Mouse (Mus musculus): Measurements from ENCODE around the gene Ube2i.
A peak's percentile ranks its signal among the peaks of the same experiment; 100 is the strongest.
"Not testable (repeated sequence)": the region's sequence is repeated elsewhere in the genome, so short reads cannot be mapped to it uniquely, and the experiment has no call there.

Gene Ube2i

DNA sequence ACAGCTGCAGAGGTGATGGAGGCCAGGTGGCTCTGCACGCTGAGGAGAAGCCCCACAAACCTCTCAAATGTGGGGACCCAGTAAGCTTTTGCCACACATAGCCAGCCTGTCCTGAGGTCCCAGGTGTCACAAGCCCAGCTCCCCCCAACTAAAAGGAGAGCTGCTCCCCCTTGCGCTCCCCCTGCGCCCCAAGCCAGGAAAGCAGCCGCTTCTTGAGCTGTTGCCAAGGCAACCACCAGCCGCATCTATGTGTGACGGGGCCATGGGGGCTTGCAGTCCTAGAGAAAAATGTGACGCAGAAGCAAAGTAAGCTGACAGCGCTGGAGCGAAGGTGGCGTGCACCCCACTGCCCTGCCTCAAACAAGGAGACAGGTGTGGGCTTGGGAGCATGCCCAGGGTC is 20.7 kb downstream of the Ube2i start:
- DNase-seq (ENCODE audit: low spot score), result no peak

DNA sequence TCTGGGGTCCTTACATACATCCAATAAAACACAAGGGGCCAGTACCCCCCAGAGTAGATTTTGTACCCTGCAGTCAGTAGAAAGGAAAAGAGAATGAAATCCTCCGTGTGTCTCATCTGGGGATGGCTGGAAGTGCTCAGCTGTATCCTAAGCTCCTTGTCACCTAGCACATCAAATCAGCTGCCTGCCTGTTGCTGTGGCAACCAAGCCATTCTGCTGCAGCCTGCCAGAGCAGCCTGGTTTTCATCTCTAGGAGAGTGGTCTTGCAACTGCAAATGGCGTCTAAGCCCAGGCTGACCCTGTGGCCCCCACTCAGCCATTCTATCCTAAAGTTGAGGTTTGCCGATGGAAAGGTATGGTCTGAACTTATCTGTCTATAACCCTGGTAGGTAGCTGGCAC is 21.8 kb downstream of the Ube2i start:
- no peak for DNase-seq (ENCODE audit: low spot score)

DNA sequence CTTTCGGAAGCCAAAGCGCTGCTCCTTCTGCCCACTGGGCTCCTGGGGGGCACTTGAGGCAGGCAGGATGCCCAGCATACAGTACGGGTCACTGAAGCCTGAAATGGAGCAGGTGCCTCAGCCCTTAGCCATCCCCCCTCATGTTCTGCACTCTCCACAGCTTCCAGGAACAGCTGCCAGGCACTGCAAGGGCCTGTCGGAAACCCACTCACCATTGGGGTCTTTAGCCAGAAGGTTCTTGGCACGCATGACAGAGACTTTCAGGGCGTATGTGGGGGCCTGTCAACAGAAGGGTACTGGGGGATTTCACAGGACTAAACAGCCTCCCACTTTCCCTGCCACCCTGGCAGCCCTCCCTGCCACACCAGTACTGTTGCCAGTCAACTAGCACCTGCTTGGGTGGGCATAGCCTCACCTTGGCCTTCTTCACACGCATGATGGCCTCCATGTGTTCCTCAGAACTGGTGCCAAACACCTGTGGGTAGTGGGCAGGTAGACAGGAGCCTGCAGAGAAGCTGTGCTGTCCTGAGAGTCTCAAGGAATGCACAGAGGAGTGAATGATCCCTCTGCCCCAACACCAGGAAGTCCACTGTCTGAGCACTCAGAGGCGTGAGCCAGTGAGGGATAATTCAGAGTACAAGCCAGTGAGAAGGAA is 24.1 kb downstream of the Ube2i start:
- DNase-seq (ENCODE audit: low spot score), result no peak

DNA sequence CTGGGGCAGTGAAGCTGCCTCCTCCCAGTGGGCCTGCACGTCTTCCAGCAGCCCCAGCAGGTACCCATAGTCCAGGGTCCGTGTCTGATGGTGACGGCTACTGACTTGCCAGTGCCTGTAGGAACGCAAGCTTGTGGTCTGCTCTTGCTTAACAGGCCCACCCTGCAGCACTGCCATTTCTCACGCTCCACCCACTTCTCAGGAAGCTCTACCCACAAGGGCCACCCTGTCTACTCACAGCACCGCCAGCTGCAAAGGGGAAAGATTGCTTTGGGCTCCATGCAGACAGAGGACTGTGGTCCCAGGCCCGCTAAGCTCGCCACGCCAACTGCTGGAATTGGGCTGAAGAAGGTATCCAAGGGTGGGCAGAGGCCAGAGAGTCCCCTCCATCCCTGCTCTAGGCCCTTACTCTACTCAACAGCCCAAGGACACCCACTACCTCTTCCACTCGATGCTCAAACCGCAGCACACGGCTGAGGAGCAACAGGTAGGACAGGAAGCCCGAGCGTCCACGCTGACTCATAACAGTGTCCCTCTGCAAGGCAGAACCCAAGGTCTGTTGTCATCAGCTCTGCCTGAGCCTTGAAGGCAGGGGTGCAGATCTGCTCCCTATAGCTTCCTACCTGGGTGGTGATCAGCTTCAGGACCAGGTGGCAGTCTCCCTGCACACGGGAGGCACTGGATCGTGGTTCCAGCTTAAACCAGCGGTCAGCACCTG is 26.2 kb downstream of the Ube2i start:
- DNase-seq (ENCODE audit: low spot score), result no peak

DNA sequence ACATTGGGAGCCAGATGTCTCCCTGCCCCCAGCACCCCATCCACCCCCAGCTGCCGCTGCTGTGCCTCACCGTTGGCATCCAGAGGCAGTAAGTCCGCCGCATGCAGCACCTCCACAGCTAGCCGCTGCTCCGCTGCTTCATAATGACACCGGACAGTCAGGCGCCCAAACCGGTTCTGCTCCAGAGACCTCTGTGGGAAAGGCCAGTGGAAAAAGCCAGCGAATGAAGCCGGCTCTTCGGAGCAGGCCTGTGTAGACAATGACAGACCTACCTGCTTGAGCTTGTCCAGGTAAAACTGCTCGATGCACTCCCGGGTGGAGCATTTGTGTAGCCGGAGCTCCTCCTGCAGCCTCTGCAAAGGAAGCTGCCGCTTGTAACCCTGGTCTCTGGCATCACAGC is 30.2 kb downstream of the Ube2i start:
- DNase-seq (ENCODE audit: low spot score), result peak; percentile 86

DNA sequence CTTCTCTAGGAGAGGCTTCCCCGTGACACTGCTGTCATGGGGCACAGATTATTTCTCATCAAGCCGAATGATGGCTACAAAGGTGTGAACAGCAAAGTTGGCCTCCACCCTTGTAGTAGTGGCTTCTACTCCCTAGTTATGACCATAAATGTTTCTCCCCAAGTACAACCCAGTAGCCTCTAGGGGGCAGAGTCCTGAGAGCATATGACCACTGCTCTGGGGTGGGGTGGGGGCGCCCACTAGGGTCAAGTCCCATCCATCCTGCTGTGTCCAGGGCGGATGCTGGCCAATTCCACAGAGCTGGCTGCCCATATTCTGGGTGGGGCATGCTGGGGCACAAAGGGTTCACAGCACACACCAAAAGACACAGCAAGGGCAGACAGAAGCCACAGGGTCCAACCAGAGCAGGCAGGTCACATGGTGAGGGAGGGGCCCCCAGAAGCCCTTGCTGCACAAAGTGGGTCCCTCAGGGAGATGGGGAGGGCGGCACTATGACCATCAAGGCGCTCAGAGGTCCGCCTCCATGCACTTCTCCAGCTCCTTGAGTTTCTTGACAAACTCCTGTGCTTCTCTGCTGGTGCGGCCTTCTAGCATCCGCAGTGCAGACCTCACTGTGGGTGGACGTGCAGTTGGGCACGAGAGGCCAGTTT is 31.2 kb downstream of the Ube2i start:
- no peak for DNase-seq (ENCODE audit: low spot score)

DNA sequence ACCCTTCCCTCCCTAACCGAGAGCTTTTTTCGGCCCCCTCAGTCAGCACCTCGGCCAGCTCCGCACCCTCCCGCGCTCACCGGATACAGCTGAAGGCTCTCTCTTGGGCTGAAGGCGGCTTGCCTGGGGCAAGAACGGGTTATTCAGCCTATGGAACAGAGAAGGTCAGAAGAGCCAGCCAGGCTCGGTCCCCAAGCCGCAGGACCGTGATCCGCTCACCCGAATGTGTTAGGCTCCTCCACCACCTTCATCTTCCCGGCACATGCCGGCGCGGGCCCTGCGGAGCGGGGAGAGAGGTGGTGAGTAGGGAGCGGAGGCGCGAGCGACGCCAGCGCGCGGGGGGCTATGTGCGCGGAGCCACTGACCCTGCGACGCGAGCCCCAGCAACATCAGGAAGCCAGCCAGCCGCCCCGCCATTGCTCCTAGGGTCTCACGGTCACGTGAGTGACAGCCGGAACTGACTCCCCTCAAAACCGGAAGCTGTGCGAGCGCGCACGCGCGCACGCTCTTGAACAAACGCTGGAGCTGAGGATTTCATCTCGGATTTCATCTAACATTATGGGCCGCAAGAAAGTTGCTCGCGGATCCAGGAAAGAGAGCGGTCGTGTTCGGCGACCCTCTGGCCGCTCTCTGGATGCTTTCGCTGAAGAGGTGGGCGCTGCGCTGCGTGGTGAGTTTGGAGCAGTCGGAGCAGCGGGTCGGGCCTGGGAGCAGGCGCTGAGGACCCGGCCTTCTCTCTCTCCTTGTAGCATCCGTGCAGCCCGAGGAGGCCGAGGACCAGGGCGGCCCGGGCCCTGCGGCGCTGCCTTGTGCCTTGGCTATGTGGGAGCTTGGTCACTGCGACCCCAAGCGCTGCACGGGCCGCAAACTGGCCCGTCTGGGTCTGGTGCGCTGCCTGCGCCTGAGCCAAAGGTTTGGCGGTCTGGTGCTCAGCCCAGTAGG is 34.5 kb downstream of the Ube2i start, which contains the start of the genes Gnptg and Tsr3:
Gene Gnptg (minus strand): TSS at position 430 of the 942 bp plus-strand sequence.
Gene Tsr3 (plus strand): TSS at position 476 of the 942 bp plus-strand sequence.
- peak; percentile 87 for DNase-seq (ENCODE audit: low spot score)

DNA sequence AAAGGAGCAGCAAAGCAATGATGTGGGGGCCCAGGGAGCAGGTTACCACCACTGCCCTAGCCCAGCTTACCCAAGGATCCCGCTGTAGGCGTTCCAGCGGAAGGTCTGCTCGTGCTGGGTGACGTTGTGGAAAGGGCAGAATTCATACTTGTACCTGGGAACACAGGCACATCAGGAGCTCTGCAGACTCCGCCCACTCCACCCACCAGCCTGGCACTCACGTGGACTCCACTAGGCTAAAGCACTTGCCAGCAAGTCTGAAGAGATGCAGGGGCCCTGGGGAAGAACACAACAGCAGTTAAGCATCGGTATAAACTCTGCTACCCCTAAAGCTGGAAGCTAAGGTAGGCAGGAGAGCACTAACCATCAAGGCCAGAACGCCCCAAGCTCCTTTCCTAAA is 38.8 kb downstream of the Ube2i start:
- no peak for DNase-seq (ENCODE audit: low spot score)

DNA sequence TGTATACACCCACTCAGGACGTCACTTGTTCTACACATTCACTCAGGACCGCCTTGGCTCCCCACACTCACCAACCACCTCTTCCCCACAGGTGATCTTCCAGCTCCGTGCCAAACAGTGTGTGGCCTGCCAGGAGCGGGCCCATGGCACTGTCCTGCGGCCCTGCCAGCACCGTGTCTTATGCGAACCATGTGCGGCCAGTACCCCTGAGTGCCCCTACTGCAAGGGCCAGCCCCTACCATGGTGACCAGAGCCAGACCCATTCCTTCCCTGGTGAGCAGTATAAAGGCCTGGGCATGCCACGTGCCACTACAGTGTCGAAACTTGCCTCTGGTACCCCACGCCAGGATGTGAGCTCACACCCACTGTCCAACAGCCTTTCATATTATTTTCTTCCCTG is 42.8 kb downstream of the Ube2i start:
- not testable (repeated sequence) for DNase-seq (ENCODE audit: low spot score)

DNA sequence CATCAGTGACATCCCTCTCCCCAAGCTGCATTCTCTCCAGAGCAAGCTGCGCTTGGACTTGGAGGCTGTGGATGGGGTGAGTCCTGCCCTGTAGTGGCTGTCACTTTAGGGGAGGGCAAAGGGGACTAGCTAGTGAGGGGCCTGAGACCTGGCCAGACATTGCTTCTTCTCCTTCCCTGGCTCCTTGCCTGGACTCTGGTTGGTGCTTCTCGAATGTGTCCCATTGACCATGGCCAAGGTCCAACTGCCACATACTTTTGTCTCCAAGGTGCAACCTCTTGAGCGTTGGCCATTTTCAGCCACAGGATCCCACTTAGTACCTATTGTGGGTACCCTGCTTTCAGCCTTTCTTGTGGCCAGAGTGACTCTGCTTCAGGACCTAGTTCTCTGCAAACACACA is 43.7 kb downstream of the Ube2i start:
- DNase-seq (ENCODE audit: low spot score), result no peak

DNA sequence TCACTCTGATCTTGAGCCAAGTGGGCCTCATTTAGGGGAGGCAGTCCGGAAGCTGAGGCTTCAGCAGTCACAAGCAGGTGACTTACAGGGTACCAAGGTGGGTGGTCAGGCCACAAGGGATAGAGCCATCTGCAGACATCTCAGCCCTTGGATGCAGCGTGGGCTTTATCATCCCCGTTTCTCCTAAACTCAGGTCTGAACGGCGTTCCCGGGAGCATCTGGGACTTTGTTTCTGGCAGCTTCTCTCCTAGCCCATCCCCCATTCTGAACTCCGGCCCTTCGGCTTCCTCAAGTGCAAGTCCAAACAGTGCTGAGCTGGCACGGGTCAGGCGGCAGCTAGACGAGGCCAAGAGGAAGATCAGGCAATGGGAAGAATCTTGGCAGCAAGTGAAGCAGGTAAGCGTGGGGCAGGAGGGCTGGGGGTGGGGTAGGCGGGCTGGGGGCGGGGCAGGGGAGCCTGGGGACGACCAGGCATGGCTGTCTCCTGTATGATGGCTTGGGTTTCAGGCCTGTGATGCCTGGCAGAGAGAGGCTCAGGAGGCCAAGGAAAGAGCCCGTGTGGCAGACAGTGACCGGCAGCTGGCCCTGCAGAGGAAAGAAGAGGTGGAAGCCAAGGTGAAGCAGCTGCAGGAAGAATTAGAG is 44.3 kb downstream of the Ube2i start:
- DNase-seq (ENCODE audit: low spot score), result not testable (repeated sequence)

DNA sequence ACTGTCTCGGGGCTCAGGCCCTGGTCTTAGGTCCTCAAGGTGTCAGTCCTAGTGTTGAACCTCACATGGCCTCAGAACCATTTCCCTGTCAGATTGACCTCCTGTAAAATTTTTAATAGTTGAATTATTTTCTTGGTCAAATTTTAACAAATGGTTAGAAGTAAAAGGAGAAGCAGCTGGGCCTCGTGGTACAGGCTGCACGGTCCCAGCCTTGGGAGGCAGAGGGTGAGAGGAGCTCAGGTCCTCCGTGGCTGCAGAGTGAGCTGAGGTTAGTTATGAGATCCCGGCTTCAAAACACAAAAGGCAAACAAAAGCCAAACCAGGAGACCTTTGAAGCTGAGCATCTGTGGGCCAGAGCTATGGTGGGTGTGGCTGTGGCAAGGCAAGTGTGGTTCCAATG is 46.4 kb downstream of the Ube2i start:
- no peak for DNase-seq (ENCODE audit: low spot score)

DNA sequence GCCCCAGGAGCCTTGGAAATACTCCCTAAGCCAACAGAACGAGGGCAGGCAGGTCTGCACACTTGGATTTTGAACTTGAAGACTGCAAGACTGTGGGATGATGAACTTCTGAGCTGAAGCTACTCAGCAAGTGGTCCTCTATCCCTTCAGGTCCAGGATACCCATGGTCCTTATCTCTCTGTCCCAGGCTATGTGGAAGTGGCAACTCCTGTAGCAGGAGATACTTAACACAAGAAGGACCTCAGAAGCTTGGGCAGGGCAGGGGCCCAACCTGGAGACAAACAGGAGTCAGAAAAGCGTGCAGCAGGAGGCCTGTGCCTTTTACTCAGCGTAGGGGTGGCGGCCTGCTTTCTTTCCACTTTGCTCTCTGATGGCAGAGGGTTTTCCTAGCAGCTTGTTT is 48.8 kb downstream of the Ube2i start:
- no peak for DNase-seq (ENCODE audit: low spot score)

DNA sequence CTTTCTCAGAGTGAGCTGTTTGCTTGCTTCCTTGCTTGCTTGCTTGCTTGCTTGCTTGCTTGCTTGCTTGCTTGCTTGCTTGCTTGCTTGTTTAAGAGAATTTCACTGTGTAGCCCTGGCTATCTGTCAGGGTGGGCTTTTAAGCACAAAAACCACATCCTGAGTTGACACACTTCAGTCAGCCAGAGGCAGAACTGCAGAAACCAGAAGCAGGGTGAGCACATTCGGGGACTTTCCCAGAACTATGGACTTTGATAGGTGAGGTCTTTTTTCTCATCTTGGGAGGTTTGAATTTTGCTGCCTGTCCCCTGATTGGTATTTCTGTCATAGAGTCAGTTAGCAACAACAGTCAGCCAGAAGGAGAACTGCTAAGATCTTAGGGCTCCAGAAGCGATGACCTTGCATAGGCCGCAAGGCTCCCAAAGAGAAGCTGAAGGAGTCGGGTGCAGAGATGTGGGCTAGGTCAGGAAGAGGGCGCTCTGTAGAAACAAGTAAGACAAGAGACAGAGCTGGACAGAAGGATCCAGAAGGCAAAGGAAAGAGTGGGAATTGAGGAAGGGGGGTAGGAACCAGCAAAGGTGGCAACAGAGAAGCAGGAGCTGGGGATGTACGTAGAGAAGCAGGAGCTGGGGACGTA is 49.7 kb downstream of the Ube2i start:
- no peak for DNase-seq (ENCODE audit: low spot score)

DNA sequence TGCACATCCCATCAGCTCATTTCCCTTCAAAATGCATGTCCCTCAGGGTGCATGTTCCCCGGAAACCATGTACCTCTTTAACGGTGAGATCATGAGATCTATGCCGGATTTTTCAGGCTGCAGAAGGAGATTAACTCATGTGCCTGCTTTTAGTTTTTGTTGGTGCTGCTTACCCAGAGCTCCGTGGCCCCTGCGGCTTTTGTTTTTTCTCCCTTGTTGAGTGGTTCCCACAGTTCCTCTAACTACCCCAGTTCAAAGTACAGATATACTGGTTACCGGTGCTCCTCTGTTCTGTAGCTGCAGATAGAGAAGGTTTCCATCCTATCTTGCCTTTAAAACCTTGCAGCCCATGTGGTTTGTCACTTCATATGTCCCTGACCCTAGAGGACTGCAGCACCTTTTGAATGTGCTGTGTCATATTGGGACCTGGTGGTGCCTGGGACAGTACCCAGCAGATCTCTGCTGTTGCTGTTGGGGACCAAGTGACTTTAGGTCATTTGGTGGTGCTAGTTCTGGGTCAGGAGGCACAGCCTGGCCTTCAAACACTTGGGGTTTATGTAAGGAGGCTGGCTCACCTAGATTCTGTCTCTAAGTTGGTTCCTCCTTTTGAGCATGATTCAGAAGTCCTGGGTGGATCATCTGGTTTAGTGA is 51.3 kb downstream of the Ube2i start:
- no peak for DNase-seq (ENCODE audit: low spot score)

DNA sequence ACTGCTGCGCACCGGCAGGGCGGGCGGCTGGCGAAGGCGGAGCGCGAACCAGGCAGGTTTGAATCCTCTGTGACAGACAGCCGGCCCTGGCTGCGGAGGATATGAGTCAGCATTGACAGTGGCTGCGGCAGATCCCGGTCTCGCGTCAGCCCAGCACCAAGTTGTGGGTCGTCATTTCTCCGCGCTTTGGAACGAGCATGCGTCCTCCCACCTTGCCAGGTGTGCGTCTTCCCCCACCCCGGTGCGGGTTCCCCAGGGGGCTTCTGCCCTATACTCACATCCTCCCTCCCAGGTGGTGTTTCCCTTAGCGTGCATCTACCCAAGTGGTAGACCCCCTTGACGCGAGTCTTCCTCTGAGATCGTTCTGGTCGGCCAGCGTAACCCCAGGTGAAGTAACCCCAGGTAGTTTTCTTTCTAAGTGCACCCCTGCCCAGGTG is 51.9 kb downstream of the Ube2i start:
- not testable (repeated sequence) for DNase-seq (ENCODE audit: low spot score)

DNA sequence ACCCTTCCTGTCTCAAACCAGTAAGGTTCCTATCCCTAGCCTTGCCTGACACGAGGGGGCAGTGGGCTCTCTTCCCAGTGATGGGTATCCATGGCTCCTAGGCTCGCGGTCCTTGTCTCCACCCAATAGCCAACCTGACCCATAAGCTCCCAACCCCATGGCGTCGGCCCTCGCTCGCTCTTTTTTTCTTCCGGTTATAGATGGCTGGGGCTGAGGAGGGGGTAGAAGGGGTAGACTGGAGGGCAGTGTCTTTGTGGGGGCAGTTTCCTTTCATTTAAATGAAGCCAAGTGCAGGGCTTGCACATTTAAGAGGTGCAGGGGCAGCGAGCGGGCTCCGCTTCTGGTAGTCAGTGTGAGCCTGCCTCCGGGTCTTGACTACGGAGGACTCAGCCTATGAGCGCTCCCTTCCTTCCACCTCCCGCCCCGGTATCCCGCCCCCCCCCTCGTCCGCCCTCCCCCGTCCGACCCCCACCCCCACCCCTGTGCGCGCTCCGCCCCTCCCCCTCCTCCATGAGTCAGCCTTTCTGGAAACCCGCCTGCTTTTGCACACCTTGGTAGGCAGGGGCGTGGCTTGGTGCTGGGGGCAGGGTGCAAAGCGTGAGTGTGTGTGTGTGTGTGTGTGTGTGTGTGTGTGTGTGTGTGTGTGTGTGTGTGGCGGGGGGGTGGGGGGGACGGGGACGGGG is 52.5 kb downstream of the Ube2i start:
- DNase-seq (ENCODE audit: low spot score), result peak; percentile 81

DNA sequence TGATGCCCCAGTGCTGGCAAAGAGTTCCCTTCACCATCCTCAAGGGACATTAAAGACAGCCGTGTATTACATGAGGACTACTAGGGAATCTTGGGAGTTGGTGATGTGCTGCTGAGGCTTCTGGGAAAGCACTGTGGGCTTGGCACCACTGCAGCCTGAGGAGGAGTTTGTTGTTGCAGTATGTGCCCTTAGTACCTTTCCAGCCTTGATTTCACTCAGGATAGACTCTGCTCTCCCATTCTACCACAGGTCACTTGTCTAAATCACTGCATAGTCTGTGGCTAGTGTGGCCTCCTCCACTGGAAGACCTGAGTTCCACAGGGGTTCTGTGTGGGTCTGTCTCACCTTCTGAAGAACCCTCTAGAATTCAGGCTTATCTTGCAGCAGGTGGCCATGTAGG is 53.7 kb downstream of the Ube2i start:
- DNase-seq (ENCODE audit: low spot score), result no peak

DNA sequence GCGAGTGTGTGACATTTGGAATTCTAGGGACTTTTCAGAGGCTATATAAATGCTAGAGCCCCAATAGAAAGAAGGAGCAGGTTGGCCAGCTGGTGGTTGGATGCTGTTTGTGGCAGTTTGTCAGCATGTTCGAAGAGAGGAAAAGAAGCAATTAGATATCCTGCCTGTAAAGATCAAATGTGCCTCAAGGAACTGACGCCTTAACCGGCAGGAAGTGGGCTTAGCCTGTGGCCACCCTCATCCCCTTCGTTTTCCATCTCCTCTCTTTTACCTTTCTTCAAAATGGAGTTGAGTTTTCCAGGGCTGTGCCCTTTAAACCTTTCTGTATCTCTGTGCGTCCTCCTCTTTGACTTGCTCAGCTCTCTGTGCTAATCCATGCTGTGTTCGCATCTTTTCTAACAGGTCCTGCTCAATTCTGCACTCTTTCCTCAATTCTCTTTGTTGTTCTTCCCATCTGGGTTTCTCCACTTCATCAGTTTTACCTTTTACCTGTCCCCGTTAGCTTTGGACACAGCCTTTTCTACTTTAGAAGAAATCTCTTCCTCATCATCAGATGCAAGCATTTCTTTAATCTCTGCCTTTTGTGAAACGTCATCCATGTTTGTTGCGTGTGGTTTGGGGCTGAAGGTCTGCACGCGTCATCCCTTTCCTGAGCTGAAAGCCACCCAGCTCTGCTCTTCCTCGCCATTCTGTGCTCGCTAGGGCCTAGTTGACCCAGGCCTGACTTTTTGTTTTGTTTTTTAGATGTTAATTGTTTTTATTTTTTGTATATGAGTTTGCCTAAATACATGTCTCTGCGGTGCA is 54.7 kb downstream of the Ube2i start:
- DNase-seq (ENCODE audit: low spot score), result no peak

All from urinary bladder, postnatal 14 days (tissue).